Mouse (Mus musculus): Measurements from ENCODE around the gene P2rx3. TPM values are rescaled to one million over a fixed set of nuclear protein-coding genes. Genes with fewer than 3 reads are reported as not detected.

P2rx3 gene
- polyA plus RNA-seq, 1 experiment from 2014 or later = 6.2 TPM

DNA sequence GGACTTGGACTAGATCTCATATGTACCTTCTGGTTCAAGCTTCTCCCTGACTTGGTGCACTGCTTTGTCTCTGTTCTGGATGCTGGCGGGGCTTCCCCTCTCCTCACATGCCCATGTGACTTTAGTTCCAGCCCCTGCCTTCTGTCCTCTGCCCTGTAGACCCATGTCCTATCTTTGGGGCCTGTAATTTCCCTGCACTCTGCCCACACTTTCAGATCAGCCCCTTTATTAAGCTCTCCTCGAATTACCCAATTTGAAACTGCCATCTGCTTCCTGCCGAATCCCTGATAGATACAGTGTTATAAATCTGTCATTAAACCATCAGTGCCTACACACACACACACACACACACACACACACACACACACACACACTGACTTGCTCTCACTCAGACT, 22.7 kb downstream of the P2rx3 start:
- Histone ChIP-seq H3K36me3 (replicated peaks; ENCODE audit: control insufficient read depth, insufficient read depth, low read depth, low read length) (no peaks in the 10 kb centered on the region), H3K9ac (replicated peaks; ENCODE audit: low read length) (no peak overlapping the region), H3K27ac (replicated peaks; ENCODE audit: low read depth, low read length) (no peak overlapping the region), H3K4me3 (ENCODE audit: low read depth, low read length) (no peak overlapping the region), H3K9me3 (replicated peaks; ENCODE audit: control insufficient read depth, low read length) (no peaks in the 10 kb centered on the region), H3K4me2 (ENCODE audit: low read depth, low read length) (no peak overlapping the region), H3K27me3 (ENCODE audit: control insufficient read depth, insufficient read depth, low read length) (no peaks in the 10 kb centered on the region), H3K4me1 (ENCODE audit: control insufficient read depth, insufficient read depth, low read length) (no peaks in the 10 kb centered on the region)
- DNase-seq (ENCODE audit: low spot score) (no peak), ATAC-seq (replicated peaks; ENCODE audit: insufficient number of reproducible peaks, low FRiP score, low TSS enrichment, low read depth) (no peak)
- 71% methylated on average over 3 of the region's 3 CpGs for WGBS

DNA sequence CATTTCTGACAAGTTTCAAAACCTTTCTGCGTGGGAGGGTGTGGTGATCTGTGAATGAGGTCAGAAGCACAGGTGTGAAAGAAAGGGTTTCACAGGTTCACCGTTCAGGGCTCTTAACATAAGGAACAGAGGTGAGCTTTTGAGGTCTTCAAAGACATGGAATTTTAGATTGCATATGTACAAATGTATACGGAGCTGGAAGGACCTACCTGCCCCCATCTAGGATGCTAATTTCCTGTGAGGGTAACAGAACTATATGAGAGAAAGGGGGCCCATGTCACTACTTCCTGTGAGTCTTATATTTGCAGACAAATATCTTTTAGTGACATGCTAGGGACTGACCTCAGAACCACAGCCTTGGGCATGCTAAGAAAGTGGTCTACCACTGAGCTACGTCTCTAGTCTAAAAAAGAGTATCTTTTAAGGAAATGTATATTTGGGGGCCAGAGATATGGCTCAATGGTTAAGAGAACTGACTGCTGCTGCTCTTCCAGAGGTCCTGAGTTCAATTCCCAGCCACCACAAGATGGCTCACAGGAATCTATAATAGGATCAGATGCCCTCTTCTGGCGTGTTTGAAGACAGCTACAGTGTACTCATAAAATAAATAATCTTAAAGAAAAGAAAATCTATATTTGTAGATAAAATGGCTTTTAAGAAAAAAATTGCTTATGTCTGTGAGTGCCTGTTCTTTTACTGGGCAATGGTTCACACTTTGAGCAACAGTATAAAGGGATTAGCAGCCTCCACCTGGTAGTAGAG, 23.3 kb downstream of the P2rx3 start:
- Histone ChIP-seq H3K27me3 (ENCODE audit: control insufficient read depth, insufficient read depth, low read length) (no peaks in the 10 kb centered on the region), H3K4me1 (ENCODE audit: control insufficient read depth, insufficient read depth, low read length) (no peaks in the 10 kb centered on the region), H3K4me3 (ENCODE audit: low read depth, low read length) (no peak overlapping the region), H3K9me3 (replicated peaks; ENCODE audit: control insufficient read depth, low read length) (no peaks in the 10 kb centered on the region), H3K4me2 (ENCODE audit: low read depth, low read length) (no peak overlapping the region), H3K27ac (replicated peaks; ENCODE audit: low read depth, low read length) (no peak overlapping the region), H3K36me3 (replicated peaks; ENCODE audit: control insufficient read depth, insufficient read depth, low read depth, low read length) (no peaks in the 10 kb centered on the region), H3K9ac (replicated peaks; ENCODE audit: low read length) (no peak overlapping the region)
- 82% methylated on average over 5 of the region's 5 CpGs for WGBS
- no peak for ATAC-seq (replicated peaks; ENCODE audit: insufficient number of reproducible peaks, low FRiP score, low TSS enrichment, low read depth)
- no peak for DNase-seq (ENCODE audit: low spot score)

DNA sequence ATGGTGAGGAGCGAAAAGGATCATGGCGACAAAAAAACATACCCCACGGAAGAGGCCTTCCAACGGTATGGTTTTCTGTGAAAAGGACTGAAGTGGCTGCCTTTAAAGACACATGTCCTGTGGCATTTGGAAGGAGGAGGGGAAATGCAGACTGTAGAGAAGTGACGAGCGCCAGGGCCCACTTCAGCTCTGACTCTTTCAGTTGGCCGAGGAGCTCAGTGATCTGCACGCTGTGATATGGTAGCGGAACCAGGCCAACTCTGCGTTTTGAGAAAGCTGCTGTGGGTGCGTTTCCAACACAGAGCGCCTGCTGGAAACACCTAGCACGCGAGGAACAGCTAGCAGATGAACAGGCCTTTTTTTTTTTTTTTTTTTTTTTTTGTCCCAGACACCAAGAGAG, 24.6 kb downstream of the P2rx3 start:
- Histone ChIP-seq H3K36me3 (replicated peaks; ENCODE audit: control insufficient read depth, insufficient read depth, low read depth, low read length) (no peaks in the 10 kb centered on the region), H3K9ac (replicated peaks; ENCODE audit: low read length) (no peak overlapping the region), H3K4me1 (ENCODE audit: control insufficient read depth, insufficient read depth, low read length) (no peaks in the 10 kb centered on the region), H3K27me3 (ENCODE audit: control insufficient read depth, insufficient read depth, low read length) (no peaks in the 10 kb centered on the region), H3K4me2 (ENCODE audit: low read depth, low read length) (no peak overlapping the region), H3K4me3 (ENCODE audit: low read depth, low read length) (no peak overlapping the region), H3K27ac (replicated peaks; ENCODE audit: low read depth, low read length) (no peak overlapping the region), H3K9me3 (replicated peaks; ENCODE audit: control insufficient read depth, low read length) (no peaks in the 10 kb centered on the region)
- DNase-seq (ENCODE audit: low spot score) (no peak), ATAC-seq (replicated peaks; ENCODE audit: insufficient number of reproducible peaks, low FRiP score, low TSS enrichment, low read depth) (no peak)
- 79% methylated on average over 14 of the region's 14 CpGs for WGBS

DNA sequence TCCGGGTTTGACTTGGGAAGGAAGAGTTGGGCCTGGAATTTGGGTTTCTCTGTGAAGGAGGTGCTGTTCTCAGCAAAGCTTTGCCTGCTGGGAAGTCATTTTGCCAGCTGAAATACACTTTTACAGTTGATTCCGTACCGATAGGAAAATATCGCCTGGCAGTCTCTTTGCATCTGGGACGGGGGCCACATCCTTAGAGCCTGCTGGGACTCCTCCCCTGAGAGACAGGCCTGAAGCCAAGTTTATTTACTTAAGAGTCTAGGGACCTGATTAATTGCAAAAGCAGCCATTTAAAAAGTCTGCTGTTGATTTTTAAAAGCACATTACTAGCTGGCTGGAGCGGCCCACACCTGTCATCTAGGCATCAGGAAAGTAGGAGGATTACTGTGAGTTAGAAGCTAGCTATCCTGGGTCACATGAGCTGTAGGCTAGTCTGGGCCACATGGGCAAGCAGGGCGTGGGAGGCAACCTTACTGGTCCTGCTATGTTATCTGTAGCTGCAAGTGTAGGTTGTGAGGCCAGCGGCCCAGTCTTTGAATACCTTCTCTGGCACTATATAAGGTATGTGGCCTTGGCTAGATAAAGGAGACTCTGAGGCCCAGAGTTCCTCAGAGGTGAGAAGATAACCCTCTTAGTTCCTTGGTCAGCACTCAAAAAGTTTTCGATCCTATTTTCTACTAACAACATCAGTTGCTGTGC, 25.2 kb downstream of the P2rx3 start:
- Histone ChIP-seq H3K27me3 (ENCODE audit: control insufficient read depth, insufficient read depth, low read length) (no peaks in the 10 kb centered on the region), H3K9ac (replicated peaks; ENCODE audit: low read length) (no peak overlapping the region), H3K4me1 (ENCODE audit: control insufficient read depth, insufficient read depth, low read length) (no peaks in the 10 kb centered on the region), H3K9me3 (replicated peaks; ENCODE audit: control insufficient read depth, low read length) (no peaks in the 10 kb centered on the region), H3K4me2 (ENCODE audit: low read depth, low read length) (no peak overlapping the region), H3K27ac (replicated peaks; ENCODE audit: low read depth, low read length) (no peak overlapping the region), H3K4me3 (ENCODE audit: low read depth, low read length) (no peak overlapping the region), H3K36me3 (replicated peaks; ENCODE audit: control insufficient read depth, insufficient read depth, low read depth, low read length) (no peaks in the 10 kb centered on the region)
- peak; percentile 1 for DNase-seq (ENCODE audit: low spot score)
- 65% methylated on average over 9 of the region's 9 CpGs for WGBS
- ATAC-seq (replicated peaks; ENCODE audit: insufficient number of reproducible peaks, low FRiP score, low TSS enrichment, low read depth) = no peak

DNA sequence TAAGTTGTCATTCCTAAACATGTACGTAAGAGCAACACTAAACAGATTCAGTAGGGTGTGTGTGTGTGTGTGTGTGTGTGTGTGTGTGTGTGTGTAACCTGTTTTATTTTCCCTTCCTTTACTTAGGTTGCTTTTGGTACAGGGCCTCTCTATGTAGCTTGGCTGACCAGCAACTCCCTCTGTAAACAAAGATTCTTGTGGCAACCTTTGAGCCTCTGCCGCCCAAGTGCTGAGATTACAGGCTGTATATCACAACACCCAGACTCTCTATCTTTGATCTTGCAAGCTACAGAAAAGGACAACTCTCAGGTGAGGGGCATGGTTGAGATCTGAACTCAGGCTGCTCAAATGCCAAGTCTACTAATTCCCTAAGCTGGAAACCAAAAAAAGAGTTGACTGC, 28.1 kb downstream of the P2rx3 start:
- Histone ChIP-seq H3K4me1 (ENCODE audit: control insufficient read depth, insufficient read depth, low read length) (no peaks in the 10 kb centered on the region), H3K27ac (replicated peaks; ENCODE audit: low read depth, low read length) (no peak overlapping the region), H3K9me3 (replicated peaks; ENCODE audit: control insufficient read depth, low read length) (no peaks in the 10 kb centered on the region), H3K9ac (replicated peaks; ENCODE audit: low read length) (no peak overlapping the region), H3K36me3 (replicated peaks; ENCODE audit: control insufficient read depth, insufficient read depth, low read depth, low read length) (no peaks in the 10 kb centered on the region), H3K27me3 (ENCODE audit: control insufficient read depth, insufficient read depth, low read length) (no peaks in the 10 kb centered on the region), H3K4me2 (ENCODE audit: low read depth, low read length) (no peak overlapping the region), H3K4me3 (ENCODE audit: low read depth, low read length) (no peak overlapping the region)
- no peak for DNase-seq (ENCODE audit: low spot score)
- no peak for ATAC-seq (replicated peaks; ENCODE audit: insufficient number of reproducible peaks, low FRiP score, low TSS enrichment, low read depth)
- WGBS = 79% methylated on average over 2 of the region's 2 CpGs

DNA sequence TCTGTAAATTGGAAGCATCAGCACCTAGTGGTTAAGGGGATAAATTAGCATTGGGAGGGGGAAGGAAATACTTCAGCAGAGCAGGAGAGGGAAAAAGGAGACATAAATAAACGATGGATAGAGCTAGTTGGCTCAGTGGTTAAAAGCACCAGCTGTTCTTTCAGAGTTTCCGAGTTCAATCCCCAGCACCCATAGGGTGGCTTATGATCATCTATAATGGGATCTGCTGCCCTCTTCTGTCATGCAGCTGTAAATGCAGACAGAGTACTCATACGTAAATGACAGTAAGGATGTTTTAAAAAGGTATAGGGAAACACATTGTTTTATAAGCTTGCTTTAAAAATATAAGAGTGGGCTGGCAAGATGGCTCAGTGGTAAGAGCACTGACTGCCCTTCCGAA, 29.5 kb downstream of the P2rx3 start:
- H3K27ac ChIP-seq (replicated peaks; ENCODE audit: low read depth, low read length) = no peak overlapping the region
- ATAC-seq (replicated peaks; ENCODE audit: insufficient number of reproducible peaks, low FRiP score, low TSS enrichment, low read depth) (no peak), DNase-seq (ENCODE audit: low spot score) (peak; percentile 53)
- H3K4me3 ChIP-seq (ENCODE audit: low read depth, low read length) = no peak overlapping the region
- no peaks in the 10 kb centered on the region for H3K4me1 ChIP-seq (ENCODE audit: control insufficient read depth, insufficient read depth, low read length)
- no peaks in the 10 kb centered on the region for H3K36me3 ChIP-seq (replicated peaks; ENCODE audit: control insufficient read depth, insufficient read depth, low read depth, low read length)
- no peaks in the 10 kb centered on the region for H3K9me3 ChIP-seq (replicated peaks; ENCODE audit: control insufficient read depth, low read length)
- no peak overlapping the region for H3K9ac ChIP-seq (replicated peaks; ENCODE audit: low read length)
- no peak overlapping the region for H3K4me2 ChIP-seq (ENCODE audit: low read depth, low read length)
- 26% methylated on average over 4 of the region's 4 CpGs for WGBS
- no peaks in the 10 kb centered on the region for H3K27me3 ChIP-seq (ENCODE audit: control insufficient read depth, insufficient read depth, low read length)

DNA sequence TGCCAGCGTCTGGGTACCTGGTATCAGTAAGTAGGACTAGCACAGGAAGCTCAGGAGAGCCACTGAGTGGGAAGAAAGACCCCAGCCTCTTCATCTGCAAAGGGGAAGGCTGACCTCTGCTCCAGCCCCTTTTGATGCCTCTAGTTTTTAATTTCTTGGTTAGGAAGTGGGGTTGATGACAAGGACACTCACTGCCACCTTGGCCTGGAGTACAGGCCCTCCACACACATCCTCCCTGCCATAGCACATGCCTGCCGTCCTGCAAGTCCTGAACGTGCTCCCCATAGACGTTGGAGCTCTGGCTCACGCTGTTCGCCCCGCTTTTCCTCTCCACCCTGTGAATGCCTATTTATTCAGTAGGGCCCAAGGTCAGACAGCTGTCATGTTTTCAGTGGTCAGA, 30.7 kb downstream of the P2rx3 start:
- Histone ChIP-seq H3K9ac (replicated peaks; ENCODE audit: low read length) (no peak overlapping the region), H3K4me1 (ENCODE audit: control insufficient read depth, insufficient read depth, low read length) (no peaks in the 10 kb centered on the region), H3K4me2 (ENCODE audit: low read depth, low read length) (no peak overlapping the region), H3K4me3 (ENCODE audit: low read depth, low read length) (no peak overlapping the region), H3K36me3 (replicated peaks; ENCODE audit: control insufficient read depth, insufficient read depth, low read depth, low read length) (no peaks in the 10 kb centered on the region), H3K27me3 (ENCODE audit: control insufficient read depth, insufficient read depth, low read length) (no peaks in the 10 kb centered on the region), H3K9me3 (replicated peaks; ENCODE audit: control insufficient read depth, low read length) (no peaks in the 10 kb centered on the region), H3K27ac (replicated peaks; ENCODE audit: low read depth, low read length) (no peak overlapping the region)
- no peak for ATAC-seq (replicated peaks; ENCODE audit: insufficient number of reproducible peaks, low FRiP score, low TSS enrichment, low read depth)
- 80% methylated on average over 7 of the region's 7 CpGs for WGBS
- DNase-seq (ENCODE audit: low spot score) = no peak

DNA sequence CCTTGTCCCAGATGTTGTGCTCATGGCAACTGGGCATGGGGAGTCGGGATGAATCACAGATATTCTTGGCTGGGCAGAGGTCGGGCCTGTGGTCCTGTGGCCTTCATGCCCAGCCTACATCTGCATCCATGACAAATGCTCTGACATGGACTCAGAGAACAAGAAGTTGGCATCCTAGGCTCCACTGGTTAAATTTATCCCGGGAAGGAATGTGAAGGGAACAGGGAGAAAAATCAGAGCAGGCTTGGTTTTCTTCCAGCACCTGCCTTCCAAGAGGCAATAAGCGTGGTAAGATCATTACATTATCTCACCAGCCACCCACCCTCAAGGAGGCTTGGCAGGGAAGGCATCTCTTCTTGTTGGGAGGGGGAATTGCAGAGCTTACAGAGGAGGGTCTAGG, 32.9 kb downstream of the P2rx3 start:
- Histone ChIP-seq H3K9me3 (replicated peaks; ENCODE audit: control insufficient read depth, low read length) (no peaks in the 10 kb centered on the region), H3K4me1 (ENCODE audit: control insufficient read depth, insufficient read depth, low read length) (no peaks in the 10 kb centered on the region), H3K36me3 (replicated peaks; ENCODE audit: control insufficient read depth, insufficient read depth, low read depth, low read length) (no peaks in the 10 kb centered on the region), H3K9ac (replicated peaks; ENCODE audit: low read length) (no peak overlapping the region), H3K4me2 (ENCODE audit: low read depth, low read length) (no peak overlapping the region), H3K27me3 (ENCODE audit: control insufficient read depth, insufficient read depth, low read length) (no peaks in the 10 kb centered on the region), H3K4me3 (ENCODE audit: low read depth, low read length) (no peak overlapping the region), H3K27ac (replicated peaks; ENCODE audit: low read depth, low read length) (no peak overlapping the region)
- DNase-seq (ENCODE audit: low spot score) (no peak), ATAC-seq (replicated peaks; ENCODE audit: insufficient number of reproducible peaks, low FRiP score, low TSS enrichment, low read depth) (no peak)
- 92% methylated on average over 4 of the region's 4 CpGs for WGBS
